Mouse (Mus musculus) frontal cortex, postnatal 25 days (tissue): ENCODE results near the gene Bckdha.

ENCODE experiments used
- DNase-seq, 2 experiments: peaks; one replicate each; pipeline ENCODE4 v3.0.0; 2022; ENCODE audit warnings: low spot score in 2 of 2

Bckdha gene

GRCm38 (mm10) chr7:25645074-25645473 is 13.7 kb downstream of the Bckdha start:
- DNase-seq: no peak

DNA sequence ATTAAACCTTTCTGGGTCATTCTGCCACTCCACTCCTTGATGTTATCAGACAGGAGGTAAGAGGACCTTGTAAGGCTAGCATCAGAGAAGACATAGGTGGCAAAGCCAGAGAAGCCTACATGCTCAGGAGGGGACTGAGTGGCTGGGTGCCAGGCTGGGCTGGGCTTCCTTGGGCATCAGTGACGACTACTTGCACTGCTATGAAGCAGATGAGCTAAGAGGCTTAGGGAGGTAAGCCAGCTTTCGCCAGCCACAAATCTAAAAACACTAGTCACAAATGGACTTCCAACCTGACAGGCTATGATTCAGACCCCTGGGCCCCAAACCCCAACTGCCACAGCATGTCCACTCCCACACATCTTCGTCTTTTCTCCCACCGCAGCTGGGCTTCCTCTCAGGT is 14.2 kb downstream of the Bckdha start:
- no peak for DNase-seq

GRCm38 (mm10) chr7:25644136-25644535 is 14.6 kb downstream of the Bckdha start:
- no peak for DNase-seq

- DNase-seq: no peak
Measured at GRCm38 (mm10) chr7:25639754-25640153, 19.0 kb downstream of the Bckdha start.

GRCm38 (mm10) chr7:25637099-25637498 is 21.7 kb downstream of the Bckdha start:
- DNase-seq: no peak

DNA sequence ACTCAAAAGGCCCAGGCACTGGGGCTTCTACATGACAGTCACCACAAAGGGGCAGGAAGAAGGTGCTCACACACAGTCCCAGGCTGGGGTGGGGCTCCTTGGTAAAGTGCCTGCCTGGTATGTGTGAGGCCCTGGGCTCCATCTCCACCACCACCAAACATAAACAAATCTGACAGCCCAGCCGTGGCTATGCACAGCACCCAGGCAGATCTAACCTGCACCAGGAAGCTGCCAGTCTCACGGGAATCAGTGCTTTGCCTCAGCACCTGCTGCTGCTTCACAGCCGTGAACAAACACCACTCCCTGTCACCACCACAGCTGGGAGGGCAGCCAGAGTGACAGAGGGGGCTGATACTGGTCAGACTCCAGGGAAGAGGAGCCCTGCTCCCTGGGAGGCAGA is 22.4 kb downstream of the Bckdha start:
- no peak for DNase-seq

DNA sequence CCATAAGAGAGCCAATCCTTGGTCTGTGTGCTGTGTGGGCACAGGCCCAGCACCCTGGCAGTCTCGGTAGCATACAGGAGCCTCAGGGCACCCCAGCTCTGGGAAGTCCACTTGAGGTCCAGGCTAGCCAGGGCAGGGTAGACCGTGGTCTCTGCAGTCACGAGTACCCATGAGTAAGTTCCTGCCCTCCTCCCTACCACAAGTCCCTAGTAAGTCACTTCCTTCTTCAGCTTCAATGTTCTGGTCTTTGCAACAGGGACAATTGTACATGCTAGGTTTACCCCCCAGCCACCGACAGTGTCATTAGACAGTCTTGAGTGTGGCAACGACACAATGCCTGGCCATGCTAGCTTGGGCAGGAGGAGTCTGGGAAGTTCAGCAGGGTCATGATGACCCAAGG is 26.1 kb downstream of the Bckdha start:
- DNase-seq: no peak

GRCm38 (mm10) chr7:25628323-25628620 is 30.5 kb downstream of the Bckdha start:
- DNase-seq: no peak

DNA sequence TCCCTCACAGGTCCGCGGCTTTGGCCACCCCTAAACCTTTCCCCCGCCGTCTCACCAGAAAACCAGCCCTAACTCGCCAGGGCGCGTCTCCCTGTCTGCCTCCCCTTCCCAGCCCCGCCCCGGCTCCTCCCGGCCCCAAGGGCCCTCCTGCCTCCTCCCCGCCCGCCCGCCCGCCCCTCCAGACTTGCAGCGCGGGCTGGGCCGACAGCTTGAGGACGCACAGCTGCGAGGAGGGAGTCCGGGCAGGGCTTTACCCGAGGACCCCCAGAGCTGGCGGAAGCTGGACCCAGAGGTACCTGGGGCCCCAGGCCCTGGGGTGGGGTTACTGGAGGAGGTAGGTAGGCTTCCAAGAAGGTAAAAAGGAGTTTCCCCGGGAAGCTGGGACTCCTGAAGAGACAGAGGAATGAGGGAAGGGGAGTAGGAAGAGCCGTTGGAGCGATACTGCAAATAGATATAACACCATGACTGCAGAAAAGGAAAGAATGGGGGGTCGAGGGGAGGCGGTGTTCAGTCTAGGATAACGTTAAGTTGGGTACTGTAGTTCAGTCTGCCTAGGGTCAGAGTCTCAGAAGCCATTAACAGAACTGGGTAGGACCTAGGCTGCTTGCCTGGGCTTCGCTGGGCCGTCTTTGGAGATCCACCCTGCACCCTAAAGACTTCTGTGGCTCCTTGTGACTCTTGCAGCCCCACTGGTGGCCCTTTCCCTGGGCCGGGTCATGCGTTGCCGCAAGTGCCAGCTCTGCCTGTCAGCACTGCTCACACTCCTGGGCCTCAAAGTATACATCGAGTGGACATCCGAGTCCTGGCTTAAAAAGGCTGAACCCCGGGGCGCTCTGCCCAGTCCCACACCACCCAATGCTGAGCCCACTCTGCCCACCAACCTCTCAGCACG is 31.1 kb downstream of the Bckdha start:
- DNase-seq: no peak

- DNase-seq: no peak
Measured at GRCm38 (mm10) chr7:25626509-25627430, 32.0 kb downstream of the Bckdha start, which contains the start of gene B3gnt8. Gene B3gnt8 (plus strand): TSS chr7:25626654.

GRCm38 (mm10) chr7:25625594-25626250 is 33.1 kb downstream of the Bckdha start:
- DNase-seq: no peak

GRCm38 (mm10) chr7:25624851-25625250 is 33.9 kb downstream of the Bckdha start:
- no peak for DNase-seq

GRCm38 (mm10) chr7:25623857-25624370 is 34.9 kb downstream of the Bckdha start:
- DNase-seq: no peak

- DNase-seq: no peak
Measured at GRCm38 (mm10) chr7:25620751-25621150, 38.0 kb downstream of the Bckdha start.

DNA sequence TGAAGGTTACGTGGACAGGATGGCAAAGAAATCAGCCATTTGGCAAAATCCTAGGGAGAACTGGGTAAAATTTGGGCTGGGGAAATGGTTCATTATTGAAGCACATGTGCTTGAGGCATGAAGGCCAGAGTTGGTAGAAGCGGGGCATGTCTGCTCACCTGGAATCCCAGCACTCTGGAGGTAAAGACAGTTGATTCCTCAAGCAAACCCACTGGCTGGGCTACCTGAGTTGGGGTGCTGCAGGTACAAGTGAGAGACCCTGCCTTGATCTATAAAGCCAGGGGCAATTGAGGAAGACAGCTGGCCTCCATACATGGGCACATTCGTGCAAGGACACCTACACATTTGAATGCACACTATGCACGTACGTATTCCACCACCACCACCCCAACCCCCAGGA is 38.7 kb downstream of the Bckdha start:
- DNase-seq: no peak

DNA sequence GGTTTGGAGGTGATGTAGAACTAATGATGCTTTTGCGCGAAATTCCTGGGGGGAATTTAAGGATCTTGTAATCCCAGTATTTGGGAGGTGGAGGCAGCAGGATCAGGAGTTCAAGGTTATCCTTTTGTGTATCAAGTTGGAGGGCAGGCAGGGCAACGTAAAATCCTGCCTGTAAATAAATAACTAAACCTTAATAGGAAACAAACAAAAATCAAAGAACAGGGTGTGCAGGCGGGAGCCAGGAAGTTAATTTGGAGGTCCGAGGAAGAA is 39.1 kb downstream of the Bckdha start:
- DNase-seq: no peak

GRCm38 (mm10) chr7:25618865-25619721 is 39.7 kb downstream of the Bckdha start, which contains the start of gene Dmac2:
Gene Dmac2 (plus strand): TSS chr7:25619414.
- peak; percentile 89 to 90 for DNase-seq

GRCm38 (mm10) chr7:25617376-25618160 is 41.2 kb downstream of the Bckdha start:
- no peak for DNase-seq

- DNase-seq: no peak
Measured at GRCm38 (mm10) chr7:25615706-25616011, 43.1 kb downstream of the Bckdha start, which contains the start of gene Erich4. Gene Erich4 (minus strand): TSS chr7:25615892.
